Mouse (Mus musculus) G1E (cell line): Measurements from ENCODE around the gene Lacc1. TPM values are rescaled to one million over a fixed set of nuclear protein-coding genes. Genes with fewer than 3 reads are reported as not detected.
A peak's percentile ranks its signal among the peaks of the same experiment; 100 is the strongest.
"Not testable (repeated sequence)": the region's sequence is repeated elsewhere in the genome, so short reads cannot be mapped to it uniquely, and the experiment has no call there.

Source experiments
- ATAC-seq: 2 replicates; pipeline ENCODE4 v1.8.0; 2016; ENCODE audit warnings: mild to moderate bottlenecking; ENCODE audit not compliant: insufficient number of reproducible peaks, poor library complexity, low FRiP score, severe bottlenecking; ENCODE audit errors: extremely low read depth
- DNase-seq: peaks from one replicate; pipeline ENCODE4 v3.0.0; 2012; ENCODE audit warnings: low spot score
- H3K27me3 ChIP-seq: 2 replicates; pipeline ENCODE4 v1.6.1; 2012; ENCODE audit warnings: mild to moderate bottlenecking, low read length, inconsistent platforms; ENCODE audit not compliant: insufficient read depth
- H3K36me3 ChIP-seq: replicated peaks from 2 replicates; pipeline ENCODE3; 2012; ENCODE audit warnings: mild to moderate bottlenecking, inconsistent platforms
- H3K4me1 ChIP-seq: 2 replicates; pipeline ENCODE4 v1.6.1; 2012; ENCODE audit warnings: low read depth, low read length, inconsistent platforms, mixed read lengths; ENCODE audit not compliant: insufficient read depth
- H3K4me3 ChIP-seq: 2 replicates; pipeline ENCODE4 v1.5.1; 2012; ENCODE audit warnings: low read depth, mild to moderate bottlenecking, inconsistent platforms, low read length, moderate library complexity, mixed read lengths
- H3K9me3 ChIP-seq: replicated peaks from 2 replicates; pipeline ENCODE4 v1.6.1; 2012; ENCODE audit warnings: inconsistent platforms
- CTCF ChIP-seq: IDR thresholded peaks from 2 replicates; pipeline ENCODE4 v1.5.1; 2012; ENCODE audit warnings: low read depth, low read length, inconsistent platforms, mixed read lengths
- GATA1 ChIP-seq: IDR thresholded peaks from 2 replicates; pipeline ENCODE4 v1.6.1; 2012; ENCODE audit warnings: borderline replicate concordance, low read length, inconsistent platforms, mixed read lengths
- GATA2 ChIP-seq: IDR thresholded peaks from 2 replicates; pipeline ENCODE4 v1.6.1; 2012; ENCODE audit warnings: low read depth, low read length, inconsistent platforms, borderline replicate concordance
- POLR2AphosphoS5 ChIP-seq: IDR thresholded peaks from 2 replicates; pipeline ENCODE4 v1.6.1; 2012; ENCODE audit warnings: low read depth, low read length, inconsistent platforms; ENCODE audit not compliant: insufficient replicate concordance
- TAL1 ChIP-seq: conservative IDR thresholded peaks from 2 replicates; pipeline ENCODE4 v1.6.1; 2012; ENCODE audit warnings: low read depth, low read length, inconsistent platforms, mixed read lengths
- polyA plus RNA-seq: library from polyadenylated mRNA; stranded (reverse); fragments of >175 nt; gene quantifications from 2 replicates; pipeline ENCODE4 v1.2.3, GENCODE M21; 2012
- total RNA-seq, 2 experiments: library from RNA; stranded (forward) in 1 of 2; stranded (reverse) in 1 of 2; fragments of 200-1000 nt in 1 of 2; fragments of >200 nt in 1 of 2; fragmentation: Nextera tagmentation in 1 of 2; gene quantifications; 2 replicates each; pipeline ENCODE4 v1.2.3; 2014 to 2017

The Lacc1 gene
- total and polyA plus RNA-seq, 3 experiments, result not detected

DNA sequence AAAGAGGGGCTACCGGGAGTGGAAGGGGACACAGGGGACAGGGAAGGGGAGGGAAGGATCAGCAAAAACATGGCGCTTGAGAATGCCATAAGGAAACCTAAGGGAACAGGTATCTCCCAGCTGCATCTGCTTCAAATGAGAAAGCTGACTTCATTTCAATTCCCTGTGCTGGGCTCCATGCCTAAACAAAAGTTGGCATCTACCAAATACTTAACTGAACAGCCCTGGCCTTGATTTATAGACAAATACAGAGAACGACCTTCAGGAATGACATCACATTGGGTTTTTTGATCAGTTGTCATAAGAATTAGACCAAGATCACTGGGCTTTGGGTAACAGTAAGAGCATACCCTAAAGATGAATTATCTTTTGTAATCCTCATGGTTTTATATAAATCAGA lies 12.2 kb downstream of the Lacc1 start:
- H3K27me3 ChIP-seq, result no peaks in the 10 kb centered on the region
- H3K36me3 ChIP-seq, result no peaks in the 10 kb centered on the region
- DNase-seq (no peak), ATAC-seq (no peak)
- no peaks in the 10 kb centered on the region for H3K4me1 ChIP-seq
- no peaks in the 10 kb centered on the region for H3K9me3 ChIP-seq
- H3K4me3 ChIP-seq, result no peak overlapping the region
- TF ChIP-seq TAL1 (no peak), CTCF (no peak), POLR2AphosphoS5 (no peak), GATA1 (no peak), GATA2 (no peak)

DNA sequence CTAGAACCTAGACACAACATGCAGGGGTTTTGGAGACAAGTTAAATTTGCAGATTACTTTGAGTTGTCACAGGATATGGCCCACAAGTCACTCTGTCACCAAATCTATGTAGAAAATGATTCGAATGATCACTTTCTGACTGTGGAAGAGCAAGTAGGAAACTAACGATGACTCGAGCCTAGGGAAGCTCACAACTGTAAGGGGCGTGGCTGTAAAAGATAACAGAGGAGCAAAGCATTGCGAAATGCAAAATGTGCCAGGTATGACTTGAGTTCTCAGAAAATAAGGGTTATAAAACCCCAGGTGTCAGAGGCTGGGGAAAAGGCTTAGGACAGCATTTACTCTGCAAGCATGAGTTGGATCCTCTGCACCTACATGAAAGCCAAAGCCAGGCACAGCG lies 19.5 kb downstream of the Lacc1 start:
- TF ChIP-seq CTCF (no peak), TAL1 (no peak), POLR2AphosphoS5 (no peak), GATA2 (no peak), GATA1 (no peak)
- H3K4me1 ChIP-seq, result no peaks in the 10 kb centered on the region
- H3K4me3 ChIP-seq, result no peak overlapping the region
- H3K9me3 ChIP-seq, result no peaks in the 10 kb centered on the region
- H3K36me3 ChIP-seq, result no peaks in the 10 kb centered on the region
- no peaks in the 10 kb centered on the region for H3K27me3 ChIP-seq
- DNase-seq (no peak), ATAC-seq (no peak)

DNA sequence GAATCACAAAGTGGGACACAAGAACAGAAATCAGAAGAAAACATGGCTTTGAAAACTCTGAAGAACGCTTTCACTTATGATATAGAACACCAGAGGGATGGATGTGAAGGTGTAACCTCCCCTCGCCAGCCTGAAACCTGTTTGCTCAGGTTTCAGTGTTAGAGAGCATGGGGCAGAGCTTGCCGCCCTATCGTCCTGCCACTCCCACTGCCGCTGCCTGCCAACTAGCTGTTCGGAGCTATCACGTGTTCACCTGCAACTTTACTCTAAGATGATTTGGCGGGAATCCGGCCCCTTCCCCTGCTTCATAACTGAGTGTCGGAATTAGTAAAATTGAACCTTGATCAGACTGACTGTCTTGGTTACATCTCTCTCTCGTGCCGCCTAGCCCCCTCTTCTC lies 19.9 kb downstream of the Lacc1 start:
- H3K9me3 ChIP-seq, H3K36me3 ChIP-seq, H3K27me3 ChIP-seq, DNase-seq, ATAC-seq, H3K4me1 ChIP-seq, H3K4me3 ChIP-seq: not testable (repeated sequence)

DNA sequence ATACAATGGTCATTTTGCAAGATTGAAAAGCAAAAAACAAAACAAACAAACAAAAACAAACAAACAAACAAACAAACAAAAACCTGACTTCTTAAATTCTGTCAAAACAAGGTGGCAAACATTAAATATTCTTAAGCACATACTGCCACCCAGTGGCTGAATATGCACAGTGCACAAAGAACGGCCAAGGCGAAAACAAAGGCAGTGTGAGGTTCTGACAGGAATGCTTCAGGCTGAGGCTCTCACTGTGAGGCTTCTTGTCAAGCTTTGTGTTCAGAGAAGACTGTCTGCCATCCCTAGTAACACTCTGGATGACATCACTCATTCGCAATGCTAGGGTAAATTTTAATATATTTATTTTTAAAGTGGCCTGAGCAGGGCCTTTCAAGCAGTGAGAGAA lies 24.9 kb downstream of the Lacc1 start:
- TF ChIP-seq TAL1 (no peak), CTCF (0 out of 2 replicates have a peak, but pooled peaks have one; percentile 27)
- Histone ChIP-seq H3K4me3 (no peak overlapping the region), H3K36me3 (no peaks in the 10 kb centered on the region), H3K9me3 (no peaks in the 10 kb centered on the region), H3K27me3 (no peaks in the 10 kb centered on the region), H3K4me1 (no peaks in the 10 kb centered on the region)
- DNase-seq, result no peak
- no peak for ATAC-seq

DNA sequence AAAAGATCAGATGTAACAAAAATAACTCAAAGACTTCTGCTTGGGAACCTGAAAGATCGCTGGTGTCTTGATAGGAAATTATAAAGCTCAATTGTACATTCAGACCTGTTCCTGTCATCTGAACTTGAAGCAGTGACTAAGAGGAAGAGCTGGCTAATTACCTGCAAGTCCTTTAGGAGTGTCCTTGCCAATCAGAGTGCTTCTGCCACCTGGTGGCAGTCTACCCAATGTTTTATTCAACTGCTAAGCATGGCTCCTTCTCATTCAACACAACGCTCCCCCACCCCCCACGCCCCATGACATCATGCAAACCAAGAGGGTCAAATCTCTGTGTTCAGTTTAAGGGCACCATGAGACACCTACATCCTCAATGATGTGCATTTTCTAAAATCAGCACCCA lies 28.5 kb downstream of the Lacc1 start:
- ATAC-seq (no peak), DNase-seq (no peak)
- TF ChIP-seq GATA2 (no peak), POLR2AphosphoS5 (no peak), GATA1 (no peak), CTCF (no peak), TAL1 (no peak)
- Histone ChIP-seq H3K27me3 (no peaks in the 10 kb centered on the region), H3K4me3 (no peak overlapping the region), H3K9me3 (peaks cover 4% of the 10 kb centered on the region; the same call in 1 of the 2 replicates), H3K4me1 (no peaks in the 10 kb centered on the region), H3K36me3 (no peaks in the 10 kb centered on the region)

DNA sequence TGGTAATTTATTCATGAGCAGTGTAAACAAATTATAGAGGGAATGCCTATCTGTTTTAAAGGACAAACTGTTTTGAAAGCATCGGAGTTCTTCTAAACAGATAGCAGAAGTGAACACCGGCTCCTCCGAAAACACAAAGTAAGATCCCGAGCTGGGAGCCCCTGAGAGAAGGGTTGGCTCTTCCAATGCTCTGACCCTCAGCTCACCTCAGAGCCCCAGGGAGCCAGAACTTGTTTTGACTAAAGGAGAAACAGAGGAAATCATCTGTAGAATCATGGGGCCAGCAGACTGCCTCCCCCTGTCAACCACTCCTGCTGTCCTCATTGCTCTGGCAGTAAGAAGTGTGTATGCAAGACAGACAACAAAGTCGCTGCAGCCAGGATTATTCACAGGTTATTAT lies 31.1 kb downstream of the Lacc1 start:
- Histone ChIP-seq H3K4me1 (no peaks in the 10 kb centered on the region), H3K9me3 (peaks cover 4% of the 10 kb centered on the region; the same call in 1 of the 2 replicates), H3K27me3 (no peaks in the 10 kb centered on the region), H3K36me3 (no peaks in the 10 kb centered on the region), H3K4me3 (no peak overlapping the region)
- DNase-seq (no peak), ATAC-seq (no peak)
- TF ChIP-seq GATA1, result no peak
- no peak for TF ChIP-seq POLR2AphosphoS5
- no peak for TF ChIP-seq TAL1
- TF ChIP-seq CTCF, result no peak
- no peak for TF ChIP-seq GATA2

DNA sequence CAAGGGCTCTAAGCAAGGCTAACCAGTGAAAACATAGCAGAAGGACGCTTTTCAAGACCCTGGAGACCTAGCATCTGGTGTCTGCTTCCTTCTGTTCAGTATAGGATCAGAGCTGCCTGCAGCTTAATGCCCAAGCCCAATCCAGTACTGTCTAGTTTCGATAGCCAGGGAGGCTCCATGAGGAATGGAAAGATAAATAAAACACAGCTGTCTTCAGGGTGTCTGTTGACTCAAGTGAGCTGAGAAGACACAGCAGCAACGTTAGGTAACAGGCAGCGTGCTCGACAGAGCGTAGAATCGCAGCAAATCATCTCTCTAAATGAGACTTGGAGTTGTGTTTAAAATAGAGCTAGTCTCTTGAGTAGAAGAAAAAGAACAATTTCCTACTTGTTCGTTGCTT lies 32.0 kb downstream of the Lacc1 start:
- TF ChIP-seq POLR2AphosphoS5, result no peak
- no peak for TF ChIP-seq GATA1
- TF ChIP-seq CTCF, result no peak
- ATAC-seq (no peak), DNase-seq (no peak)
- Histone ChIP-seq H3K36me3 (no peaks in the 10 kb centered on the region), H3K9me3 (peaks cover 4% of the 10 kb centered on the region; the same call in 1 of the 2 replicates), H3K4me3 (no peak overlapping the region), H3K27me3 (no peaks in the 10 kb centered on the region), H3K4me1 (no peaks in the 10 kb centered on the region)

DNA sequence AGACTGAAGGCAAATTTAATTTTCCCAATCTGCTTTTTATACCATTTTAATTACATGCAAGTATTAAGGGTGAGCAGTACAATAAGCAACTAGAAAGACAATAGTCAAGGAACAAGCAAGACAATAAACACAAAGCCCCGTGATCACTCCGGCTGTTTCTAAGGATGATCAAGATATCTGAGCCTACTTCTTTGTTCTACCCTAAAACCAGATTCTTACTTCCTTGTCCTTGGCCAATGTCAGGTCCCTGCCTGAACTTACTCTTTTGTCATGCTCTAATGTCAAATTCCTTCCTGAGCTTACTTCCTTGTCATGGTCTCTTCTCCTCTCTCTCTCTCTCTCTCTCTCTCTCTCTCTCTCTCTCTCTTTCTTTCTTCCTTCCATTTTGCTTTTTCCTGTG lies 46.4 kb downstream of the Lacc1 start:
- not testable (repeated sequence) for H3K4me1 ChIP-seq, H3K27me3 ChIP-seq, DNase-seq, H3K9me3 ChIP-seq, H3K36me3 ChIP-seq, H3K4me3 ChIP-seq, ATAC-seq
